Comparison of ENCODE assay signal across 19 mouse cellular contexts in the genomic region with DNA sequence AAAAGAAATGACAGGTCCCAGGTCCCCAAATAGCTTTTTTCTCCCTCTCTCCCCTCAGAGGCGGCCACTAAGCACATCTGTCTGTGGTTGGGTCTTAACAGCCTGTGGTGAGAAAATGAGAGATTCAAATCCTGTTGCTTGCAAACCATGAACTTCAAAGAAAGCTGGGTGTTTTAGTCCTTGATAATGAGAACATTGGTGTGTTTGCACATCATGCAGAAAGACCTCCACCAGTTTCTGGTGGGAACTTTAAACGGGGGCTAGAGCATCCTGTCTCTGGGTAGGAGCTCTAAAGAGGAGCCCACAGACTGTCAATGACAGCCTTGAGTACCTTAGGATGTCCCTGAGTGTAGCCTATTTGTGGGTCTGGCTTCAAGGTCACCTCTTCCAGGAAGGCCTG. TPM values are rescaled to one million over a fixed set of nuclear protein-coding genes. Genes with fewer than 3 reads are reported as not detected.
DNase-seq lines count a peak whose midpoint lies in the region; ATAC-seq lines count a peak whose summit lies in the region.
"Had no signal": no experiment of that assay in that cellular context is flagged by ENCODE, and none has a peak within 500 bp of the region (broad histone marks: within the 10 kb centered on the region; RNA-seq: fewer than 3 reads in every experiment).

No protein-coding gene starts in this region.

- DNase-seq in adrenal gland, postnatal 14 days, result peak; percentile 2
- no peak for DNase-seq in adrenal gland, adult 2 months
- no peak for DNase-seq in urinary bladder, postnatal 25 days (ENCODE audit: low spot score)
- no peak for DNase-seq in lung, postnatal 14 days
- DNase-seq in layer of hippocampus, postnatal 36 days, result no peak
- DNase-seq: adrenal gland, adult 8-10 months; B cell, adult 2 months; cerebellum, adult 11 months; cerebellum, adult 8-10 months; cerebellum, postnatal 25 days; gastrocnemius, postnatal 10 days; heart, adult 18-20 months; heart, postnatal 10 days; kidney, adult 8-10 months had no signal

- peak; percentile 40 for ATAC-seq in CD4-positive, CD25-positive, alpha-beta regulatory T cell, adult 4 months
- peak; percentile 37 for ATAC-seq in activated CD4-positive, CD25-positive, alpha-beta regulatory T cell, adult 4 months
- ATAC-seq: forebrain, embryonic 14.5 days; intestine, postnatal 0 days had no signal

RNA-seq across cellular contexts. Expression of gene Gm10282, which starts 14.0 kb away (rescaled TPM):
- total RNA-seq in adrenal gland, postnatal 14 days (2021), result 16.0 and 16.8 TPM in 2 replicates
- total RNA-seq in adrenal gland, adult 2 months (2021), result 10 to 100 TPM in 1 of 2 experiments, 1 to 10 TPM in 1; 6.4 to 17.1 TPM
- 0.10 and 0.33 TPM in 2 replicates for polyA plus RNA-seq in adrenal gland, adult 2 months (2012; rRNA removed)
- 10 to 100 TPM in 1 of 2 experiments, 1 to 10 TPM in 1; 7.1 to 12.4 TPM for polyA plus RNA-seq in CD4-positive, CD25-positive, alpha-beta regulatory T cell, adult 4 months (2017; shearing (Covaris generic))
- polyA plus RNA-seq in activated CD4-positive, CD25-positive, alpha-beta regulatory T cell, adult 4 months (2017; shearing (Covaris generic)), result 10 to 100 TPM; 25.8 to 62.2 TPM
- total RNA-seq in layer of hippocampus, postnatal 36 days (2021), result 1 to 10 TPM; 7.7 to 9.7 TPM

RNA-seq across cellular contexts. Expression of gene Klf2, which starts 27.7 kb away (rescaled TPM):
- total RNA-seq in adrenal gland, postnatal 14 days (2021), result 73.8 and 95.6 TPM in 2 replicates
- 10 to 100 TPM; 34.4 to 53.0 TPM for total RNA-seq in adrenal gland, adult 2 months (2021)
- polyA plus RNA-seq in adrenal gland, adult 2 months (2012; rRNA removed), result 94.5 and 128 TPM in 2 replicates
- 10 to 100 TPM; 17.1 to 31.0 TPM for polyA plus RNA-seq in CD4-positive, CD25-positive, alpha-beta regulatory T cell, adult 4 months (2017; shearing (Covaris generic))
- 10 to 100 TPM; 27.6 to 39.0 TPM for polyA plus RNA-seq in activated CD4-positive, CD25-positive, alpha-beta regulatory T cell, adult 4 months (2017; shearing (Covaris generic))
- 10 to 100 TPM; 16.4 to 18.5 TPM for total RNA-seq in layer of hippocampus, postnatal 36 days (2021)
- total RNA-seq: MEL had no signal

RNA-seq across cellular contexts. Expression of gene Ap1m1, which starts 51.3 kb away (rescaled TPM):
- 68.1 and 79.4 TPM in 2 replicates for total RNA-seq in adrenal gland, postnatal 14 days (2021)
- 10 to 100 TPM; 66.3 to 67.8 TPM for total RNA-seq in adrenal gland, adult 2 months (2021)
- polyA plus RNA-seq in adrenal gland, adult 2 months (2012; rRNA removed), result 62.1 and 75.1 TPM in 2 replicates
- polyA plus RNA-seq in CD4-positive, CD25-positive, alpha-beta regulatory T cell, adult 4 months (2017; shearing (Covaris generic)), result 100 to 1,000 TPM; 128 to 173 TPM
- polyA plus RNA-seq in activated CD4-positive, CD25-positive, alpha-beta regulatory T cell, adult 4 months (2017; shearing (Covaris generic)), result 100 to 1,000 TPM; 132 to 145 TPM
- total RNA-seq in layer of hippocampus, postnatal 36 days (2021), result 10 to 100 TPM; 74.5 to 94.0 TPM
